Mouse (Mus musculus) forebrain, embryonic 15.5 days (tissue): ENCODE data around the gene Htr2a. TPM values are rescaled to one million over a fixed set of nuclear protein-coding genes. Genes with fewer than 3 reads are reported as not detected.
A peak's percentile ranks its signal among the peaks of the same experiment; 100 is the strongest.

Experiments
- ATAC-seq: fragments of 200-750 bp; cut with Nextera tagmentation; replicated peaks from 2 replicates; pipeline ENCODE4 v1.8.0; 2017; ENCODE audit warnings: mild to moderate bottlenecking, moderate TSS enrichment, moderate library complexity
- H3K27ac ChIP-seq: fragments of 300-500 bp; sonication (generic); replicated peaks from 2 replicates; pipeline ENCODE4 v1.5.1; 2015; ENCODE audit warnings: mild to moderate bottlenecking, inconsistent platforms
- H3K27me3 ChIP-seq: fragments of 300-500 bp; sonication (generic); 2 replicates; pipeline ENCODE4 v1.6.1; 2015; ENCODE audit warnings: inconsistent platforms
- H3K36me3 ChIP-seq: fragments of 300-500 bp; sonication (generic); 2 replicates; pipeline ENCODE4 v1.6.1; 2015; ENCODE audit warnings: mild to moderate bottlenecking, inconsistent platforms
- H3K4me1 ChIP-seq: fragments of 300-500 bp; sonication (generic); 2 replicates; pipeline ENCODE4 v1.6.1; 2015; ENCODE audit warnings: inconsistent platforms
- H3K4me2 ChIP-seq: fragments of 300-500 bp; sonication (generic); replicated peaks from 2 replicates; pipeline ENCODE4 v1.6.1; 2015; ENCODE audit warnings: mild to moderate bottlenecking, inconsistent platforms
- H3K4me3 ChIP-seq: fragments of 300-500 bp; sonication (generic); 2 replicates; pipeline ENCODE4 v1.5.1; 2015; ENCODE audit warnings: mild to moderate bottlenecking, inconsistent platforms
- H3K9ac ChIP-seq: fragments of 300-500 bp; sonication (generic); replicated peaks from 2 replicates; pipeline ENCODE4 v1.6.1; 2015; ENCODE audit warnings: mild to moderate bottlenecking, inconsistent platforms
- H3K9me3 ChIP-seq: fragments of 300-500 bp; sonication (generic); 2 replicates; pipeline ENCODE4 v1.6.1; 2016; ENCODE audit warnings: inconsistent platforms
- WGBS: fragments of 180-500 bp; shearing (Covaris S2); methylation state at CpG from one replicate; pipeline ENCODE4 v1.1.7; 2015; ENCODE audit warnings: mixed read lengths; 5-methylcytosine and 5-hydroxymethylcytosine counted together
- polyA plus RNA-seq: library from polyadenylated mRNA; unstranded; fragments of >200 nt; fragmentation: Nextera tagmentation; extraction: Ambion mirVana; gene quantifications from 2 replicates; pipeline ENCODE4 v1.2.1, GENCODE M21; 2015

Htr2a gene
- 1.6 and 2.0 TPM in 2 replicates for polyA plus RNA-seq

DNA sequence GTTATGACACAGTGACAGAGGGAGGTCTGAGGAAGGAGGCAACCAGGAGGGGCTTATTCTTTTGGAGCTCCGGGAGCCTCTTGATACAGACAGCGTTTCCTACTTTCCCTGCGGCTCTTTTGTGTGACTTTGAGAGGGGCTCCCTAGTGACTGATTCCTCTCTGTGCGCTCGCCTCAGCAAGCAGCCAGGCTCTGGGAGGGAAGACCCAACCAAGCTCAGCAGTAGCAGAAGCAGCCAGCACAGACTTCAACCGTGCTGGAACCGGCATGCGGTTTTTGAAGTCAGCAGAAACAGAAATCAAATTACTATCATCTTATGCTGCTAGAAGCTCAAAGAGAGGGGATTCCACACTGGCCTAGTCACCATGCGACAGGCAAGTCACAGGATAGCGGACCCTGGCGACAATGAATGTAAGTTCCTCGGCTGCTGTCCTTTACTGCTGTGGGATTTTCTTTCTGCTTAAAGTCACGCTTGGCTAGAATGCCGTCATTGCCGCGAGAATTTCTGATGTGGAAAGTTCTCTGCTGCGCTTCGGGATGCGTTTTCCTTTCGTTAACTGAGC is at the start of gene Htr2a:
TSS of gene Htr2a (plus strand) at position 22 of the 563 bp plus-strand sequence.
- WGBS = 0% methylated on average over 20 of the region's 20 CpGs
- peak; percentile 74 for ATAC-seq
- Histone ChIP-seq H3K36me3 (no peaks in the 10 kb centered on the region), H3K4me1 (peaks cover 23% of the 10 kb centered on the region), H3K27ac (no peak within 1 kb of the TSS), H3K9me3 (no peaks in the 10 kb centered on the region), H3K4me3 (peak within 1 kb of the TSS; percentile 40), H3K9ac (peak within 1 kb of the TSS; percentile 40), H3K27me3 (peaks cover 11% of the 10 kb centered on the region), H3K4me2 (peak within 1 kb of the TSS; percentile 66)

DNA sequence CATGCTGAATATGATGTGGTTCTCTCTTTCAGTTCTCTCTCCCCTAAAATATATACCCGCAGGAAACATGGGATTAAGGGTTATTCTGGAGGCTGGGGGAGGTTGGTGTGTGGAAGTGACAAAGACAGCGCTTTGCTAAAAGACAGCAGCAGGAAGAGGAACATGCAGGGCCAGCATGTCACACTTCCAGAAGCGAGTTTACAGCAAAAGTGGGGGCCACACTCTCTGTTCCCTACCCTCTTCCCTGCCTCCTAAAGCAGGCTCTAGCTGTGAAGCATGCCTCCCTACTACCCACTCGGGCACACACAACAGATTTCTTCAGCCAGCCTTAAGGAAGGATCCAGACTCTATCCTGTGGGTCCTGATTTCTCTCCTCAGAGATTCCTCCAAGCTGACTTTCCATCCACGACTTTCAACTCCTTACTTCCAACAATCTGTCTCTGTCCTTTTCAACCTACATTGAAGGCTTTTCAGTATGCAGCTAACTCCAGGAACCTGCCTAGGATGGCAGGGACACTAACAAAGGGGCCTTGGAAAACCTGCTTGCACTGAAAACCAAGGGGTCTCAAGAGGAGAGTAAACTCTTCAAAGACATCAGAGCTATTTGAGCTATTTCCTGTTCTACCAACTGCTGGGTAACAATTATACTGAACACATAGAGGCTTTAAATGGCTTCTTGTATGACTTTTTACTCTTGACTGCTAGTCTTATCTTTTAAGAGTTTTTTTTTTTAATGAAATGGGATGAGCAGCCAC is 39.1 kb upstream of the Htr2a start:
- no peak for ATAC-seq
- Histone ChIP-seq H3K9ac (no peak overlapping the region), H3K27me3 (no peaks in the 10 kb centered on the region), H3K36me3 (no peaks in the 10 kb centered on the region), H3K4me3 (no peak overlapping the region), H3K27ac (no peak overlapping the region), H3K4me1 (no peaks in the 10 kb centered on the region), H3K9me3 (no peaks in the 10 kb centered on the region; the same call in 1 of the 2 replicates), H3K4me2 (no peak overlapping the region)
- WGBS = 84% methylated on average over 5 of the region's 5 CpGs

DNA sequence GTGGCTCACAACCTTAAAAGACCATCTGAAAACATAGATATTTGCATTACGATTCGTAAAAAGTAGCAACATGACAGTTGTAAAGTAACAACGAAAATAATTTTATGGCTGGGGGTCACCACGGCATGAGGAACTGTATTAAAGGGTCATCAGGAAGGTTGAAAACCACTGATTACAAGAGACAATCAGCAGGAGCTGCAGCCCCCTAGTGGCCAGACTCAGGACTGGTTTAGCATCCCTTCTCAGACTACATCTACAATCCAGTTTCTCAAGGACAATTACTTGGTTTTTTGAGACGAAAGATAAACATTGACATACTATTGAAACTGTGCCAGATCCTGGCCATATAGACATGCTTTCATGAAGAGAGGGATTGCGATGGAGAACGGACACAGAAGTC is 38.1 kb upstream of the Htr2a start:
- Histone ChIP-seq H3K4me1 (no peaks in the 10 kb centered on the region), H3K4me2 (no peak overlapping the region), H3K36me3 (no peaks in the 10 kb centered on the region), H3K27ac (no peak overlapping the region), H3K9ac (no peak overlapping the region), H3K27me3 (no peaks in the 10 kb centered on the region), H3K4me3 (no peak overlapping the region), H3K9me3 (no peaks in the 10 kb centered on the region; the same call in 1 of the 2 replicates)
- 51% methylated on average over 7 of the region's 7 CpGs for WGBS
- peak; percentile 53; the same call in 1 of the 2 replicates for ATAC-seq

GRCm38 (mm10) chr14:74603131-74603766 is 37.4 kb upstream of the Htr2a start:
- Histone ChIP-seq H3K9ac (no peak overlapping the region), H3K4me1 (no peaks in the 10 kb centered on the region), H3K27me3 (no peaks in the 10 kb centered on the region), H3K9me3 (no peaks in the 10 kb centered on the region; the same call in 1 of the 2 replicates), H3K36me3 (no peaks in the 10 kb centered on the region), H3K4me2 (no peak overlapping the region), H3K4me3 (no peak overlapping the region), H3K27ac (no peak overlapping the region)
- no peak for ATAC-seq
- 88% methylated on average over 7 of the region's 7 CpGs for WGBS

DNA sequence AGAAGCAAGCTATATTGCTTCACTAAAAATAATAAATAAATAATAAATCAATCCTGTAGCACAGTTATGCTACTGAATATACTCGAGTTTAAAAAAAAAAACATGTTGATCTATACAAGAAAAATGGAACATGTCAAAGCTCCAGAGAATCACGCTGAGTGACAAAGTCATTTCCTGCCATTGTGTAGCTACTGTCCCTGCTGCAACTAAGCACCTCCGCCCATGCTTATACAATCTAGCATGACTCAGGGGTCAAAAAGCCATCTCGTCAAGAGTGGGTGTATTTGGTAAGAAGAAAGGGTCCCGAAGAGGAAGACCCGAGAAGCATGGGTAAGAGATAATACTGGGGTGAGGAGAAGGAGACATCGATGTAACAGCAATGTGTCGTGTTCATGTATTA is 29.3 kb upstream of the Htr2a start:
- WGBS = 87% methylated on average over 8 of the region's 8 CpGs
- Histone ChIP-seq H3K9ac (no peak overlapping the region), H3K27ac (no peak overlapping the region), H3K4me1 (no peaks in the 10 kb centered on the region), H3K27me3 (no peaks in the 10 kb centered on the region), H3K36me3 (no peaks in the 10 kb centered on the region), H3K9me3 (no peaks in the 10 kb centered on the region), H3K4me3 (no peak overlapping the region), H3K4me2 (no peak overlapping the region)
- no peak for ATAC-seq

- H3K9ac ChIP-seq = no peak overlapping the region
- 70% methylated on average over 4 of the region's 4 CpGs for WGBS
Observed at GRCm38 (mm10) chr14:74618858-74619257, 21.8 kb upstream of the Htr2a start.

GRCm38 (mm10) chr14:74638071-74638470 is 2.6 kb upstream of the Htr2a start:
- Histone ChIP-seq H3K4me3 (no peak overlapping the region), H3K36me3 (no peaks in the 10 kb centered on the region), H3K4me1 (peaks cover 21% of the 10 kb centered on the region), H3K27me3 (peaks cover 8% of the 10 kb centered on the region), H3K27ac (no peak overlapping the region), H3K4me2 (no peak overlapping the region), H3K9ac (no peak overlapping the region), H3K9me3 (no peaks in the 10 kb centered on the region)
- 91% methylated on average over 4 of the region's 4 CpGs for WGBS
- ATAC-seq = no peak

More at GRCm38 (mm10) chr14:74618858-74619257, 21.8 kb upstream of the Htr2a start:
- no peak overlapping the region for H3K27ac ChIP-seq
- no peaks in the 10 kb centered on the region for H3K27me3 ChIP-seq
- H3K4me3 ChIP-seq = no peak overlapping the region
- no peaks in the 10 kb centered on the region for H3K36me3 ChIP-seq
- no peak overlapping the region for H3K4me2 ChIP-seq
- no peaks in the 10 kb centered on the region for H3K9me3 ChIP-seq
- H3K4me1 ChIP-seq = no peaks in the 10 kb centered on the region
- no peak for ATAC-seq

DNA sequence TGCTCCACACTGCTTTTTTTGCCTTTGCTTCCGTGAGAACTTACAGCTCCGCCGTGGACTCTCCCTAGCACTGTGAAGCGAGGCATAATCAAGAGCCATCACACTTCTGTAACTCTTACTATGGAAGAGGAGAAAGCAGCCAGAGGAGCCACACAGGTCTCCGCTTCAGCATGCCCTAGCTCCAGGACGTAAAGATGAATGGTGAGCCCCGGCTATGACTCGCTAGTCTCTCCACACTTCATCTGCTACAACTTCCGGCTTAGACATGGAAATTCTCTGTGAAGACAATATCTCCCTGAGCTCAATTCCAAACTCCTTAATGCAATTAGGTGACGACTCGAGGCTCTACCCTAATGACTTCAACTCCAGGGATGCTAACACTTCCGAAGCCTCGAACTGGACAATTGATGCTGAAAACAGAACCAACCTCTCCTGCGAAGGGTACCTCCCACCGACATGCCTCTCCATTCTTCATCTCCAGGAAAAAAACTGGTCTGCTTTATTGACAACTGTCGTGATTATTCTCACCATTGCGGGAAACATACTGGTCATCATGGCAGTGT is 1.1 kb downstream of the Htr2a start:
- Histone ChIP-seq H3K9me3 (no peaks in the 10 kb centered on the region), H3K4me2 (peak overlapping the region; percentile 66), H3K9ac (peak overlapping the region; percentile 40; the same call in 1 of the 2 replicates), H3K4me1 (peaks cover 23% of the 10 kb centered on the region), H3K36me3 (no peaks in the 10 kb centered on the region), H3K4me3 (peak overlapping the region; percentile 40), H3K27ac (no peak overlapping the region), H3K27me3 (peaks cover 11% of the 10 kb centered on the region)
- WGBS = 8% methylated on average over 17 of the region's 17 CpGs
- ATAC-seq = no peak

- Histone ChIP-seq H3K27ac (no peak overlapping the region), H3K4me1 (peaks cover 23% of the 10 kb centered on the region), H3K9me3 (no peaks in the 10 kb centered on the region), H3K9ac (peak overlapping the region; percentile 35; the same call in 1 of the 2 replicates), H3K4me3 (peak overlapping the region; percentile 40), H3K27me3 (peaks cover 11% of the 10 kb centered on the region), H3K4me2 (peak overlapping the region; percentile 66), H3K36me3 (no peaks in the 10 kb centered on the region)
- peak; percentile 62 for ATAC-seq
- WGBS = 1% methylated on average over 4 of the region's 4 CpGs
Observed at GRCm38 (mm10) chr14:74643296-74643695, 2.7 kb downstream of the Htr2a start.

DNA sequence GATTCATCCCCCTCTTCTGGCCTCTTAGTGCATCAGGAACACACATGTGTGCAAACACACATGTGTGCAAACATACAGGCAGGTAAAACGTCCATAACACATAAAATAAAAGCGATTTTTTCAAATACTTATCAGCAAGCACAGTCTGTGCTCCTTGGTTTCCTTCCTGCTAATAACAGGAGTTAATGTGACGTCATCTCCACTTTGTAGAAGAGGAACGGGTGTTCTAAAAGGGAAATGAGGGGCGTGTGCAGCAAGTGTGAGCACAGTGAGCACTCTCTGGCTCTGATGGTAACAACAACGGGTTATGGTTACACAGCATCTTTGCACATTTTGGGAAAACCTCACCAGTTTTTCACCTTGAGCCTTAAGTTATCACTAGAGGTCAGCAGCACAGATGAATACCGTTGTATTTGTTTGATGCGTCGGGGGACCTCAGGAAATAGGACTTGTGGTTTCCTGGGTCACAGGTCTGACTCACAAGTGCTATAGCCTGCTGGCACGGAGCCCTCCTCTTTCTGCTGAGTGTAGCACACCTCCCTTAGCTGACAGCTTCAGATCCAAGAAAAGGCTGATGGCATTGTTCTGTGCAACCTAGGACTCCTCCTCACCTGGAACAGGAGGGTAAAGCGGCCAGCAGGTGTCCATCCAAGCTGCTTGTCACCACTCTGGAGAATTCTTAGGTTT is 5.6 kb downstream of the Htr2a start:
- Histone ChIP-seq H3K36me3 (no peaks in the 10 kb centered on the region), H3K9me3 (no peaks in the 10 kb centered on the region), H3K27ac (no peak overlapping the region), H3K27me3 (peaks cover 11% of the 10 kb centered on the region), H3K4me3 (no peak overlapping the region), H3K4me2 (no peak overlapping the region), H3K4me1 (peaks cover 16% of the 10 kb centered on the region), H3K9ac (no peak overlapping the region)
- no peak for ATAC-seq
- 77% methylated on average over 11 of the region's 11 CpGs for WGBS

- Histone ChIP-seq H3K27ac (no peak overlapping the region), H3K9me3 (no peaks in the 10 kb centered on the region), H3K9ac (no peak overlapping the region), H3K4me3 (no peak overlapping the region), H3K36me3 (no peaks in the 10 kb centered on the region), H3K4me2 (no peak overlapping the region), H3K27me3 (no peaks in the 10 kb centered on the region), H3K4me1 (peaks cover 3% of the 10 kb centered on the region; the same call in 1 of the 2 replicates)
- no peak for ATAC-seq
- WGBS = 87% methylated on average over 6 of the region's 6 CpGs
Observed at GRCm38 (mm10) chr14:74650001-74650400, 9.4 kb downstream of the Htr2a start.
